8 mouse cellular contexts compared by ENCODE assay signal in genomic region chr11:41999468-41999881, GRCm38 (mm10). TPM values are rescaled to one million over a fixed set of nuclear protein-coding genes. Genes with fewer than 3 reads are reported as not detected.
A peak's percentile ranks its signal among the peaks of the same experiment; 100 is the strongest.
DNase-seq lines count a peak whose midpoint lies in the region; ATAC-seq and TF ChIP-seq lines count a peak whose summit lies in the region.

No protein-coding gene starts in this region.

- peaks cover 3% of the 10 kb centered on the region; the same call in 1 of the 2 replicates for H3K4me1 ChIP-seq in cortical plate, adult 2 months (ENCODE audit: control insufficient read depth, insufficient read depth, low read length)
- no peaks in the 10 kb centered on the region for H3K4me1 ChIP-seq in heart, embryonic 16.5 days (ENCODE audit: control insufficient read depth, insufficient read depth, low read length)

- TF ChIP-seq POLR2A in cortical plate, adult 2 months (IDR thresholded peaks at IDR 0.05; ENCODE audit: extremely low read depth, insufficient read depth, low read length) = no peak

- peak; percentile 28 for DNase-seq in thymus, postnatal 4 days
- no peak for DNase-seq in thymus, postnatal 14 days
- peak; percentile 88 for DNase-seq in kidney, postnatal 10 days
- peak; percentile 46 for DNase-seq in lung, postnatal 14 days
- peak; percentile 37 for DNase-seq in right cerebral cortex, postnatal 14 days
- no peak for DNase-seq in spleen, postnatal 36 days (ENCODE audit: low spot score in 2 of 2)

- H3K36me3 ChIP-seq in heart, embryonic 16.5 days (ENCODE audit: control insufficient read depth, insufficient read depth) = no peaks in the 10 kb centered on the region

- no peak overlapping the region for H3K9ac ChIP-seq in heart, embryonic 16.5 days (ENCODE audit: low read length)

- WGBS in heart, embryonic 16.5 days = 2% methylated on average over 7 of the region's 7 CpGs

- H3K4me3 ChIP-seq in cortical plate, adult 2 months (ENCODE audit: insufficient read depth, low read length) = peak overlapping the region; percentile 81
- H3K4me3 ChIP-seq in heart, embryonic 16.5 days (ENCODE audit: low read length) = no peak overlapping the region

- TF ChIP-seq CTCF in cortical plate, adult 2 months (IDR thresholded peaks at IDR 0.05; ENCODE audit: extremely low read depth, insufficient read depth, low read length) = no peak

- no peaks in the 10 kb centered on the region for H3K9me3 ChIP-seq in heart, embryonic 16.5 days (replicated peaks; ENCODE audit: control insufficient read depth, low read length)

- H3K27ac ChIP-seq in cortical plate, adult 2 months (ENCODE audit: insufficient read depth, low read length) = peak overlapping the region; percentile 96
- H3K27ac ChIP-seq in heart, embryonic 16.5 days (ENCODE audit: low read length) = no peak overlapping the region

- ATAC-seq in heart, embryonic 16.5 days (replicated peaks; ENCODE audit: extremely low read depth, insufficient read depth, low FRiP score) = peak; percentile 52; the same call in 1 of the 2 replicates

- H3K4me2 ChIP-seq in heart, embryonic 16.5 days (ENCODE audit: low read depth, low read length) = no peak overlapping the region

- H3K27me3 ChIP-seq in heart, embryonic 16.5 days (ENCODE audit: control insufficient read depth, insufficient read depth, low read length) = no peaks in the 10 kb centered on the region

RNA-seq across cellular contexts. Expression of gene Gabrg2, which starts 1.2 kb away (rescaled TPM):
- polyA plus RNA-seq in cortical plate, adult 2 months (2012; rRNA removed) = 129 and 146 TPM in 2 replicates
- polyA plus RNA-seq in heart, embryonic 16.5 days (2015; fragmentation: Nextera tagmentation; extraction: Ambion mirVana) = 0.07 and 0.09 TPM in 2 replicates

Comparison
In these comparisons a context has a peak if more than half of its experiments do, and no peak if none do; other contexts are left out.
1. DNase-seq: peak in thymus, postnatal 4 days (single experiment), kidney, postnatal 10 days (single experiment), lung, postnatal 14 days (single experiment) and right cerebral cortex, postnatal 14 days (single experiment); none in thymus, postnatal 14 days (single experiment) and spleen, postnatal 36 days (0 of 2).
2. RNA of gene Gabrg2, which starts 1.2 kb away (polyA plus RNA-seq): 129 to 146 TPM in cortical plate, adult 2 months; 0.07 to 0.09 TPM in heart, embryonic 16.5 days; every median in the first group is over 100 times any median in the second.